Mouse (Mus musculus): ENCODE measurements at regions not wholly inside any gene's neighbourhood (a gene's known extent, or its start where the extent isn't known, plus 50 kb on each side); places are given as distances from the start of the nearest gene placed in this dataset.

DNA sequence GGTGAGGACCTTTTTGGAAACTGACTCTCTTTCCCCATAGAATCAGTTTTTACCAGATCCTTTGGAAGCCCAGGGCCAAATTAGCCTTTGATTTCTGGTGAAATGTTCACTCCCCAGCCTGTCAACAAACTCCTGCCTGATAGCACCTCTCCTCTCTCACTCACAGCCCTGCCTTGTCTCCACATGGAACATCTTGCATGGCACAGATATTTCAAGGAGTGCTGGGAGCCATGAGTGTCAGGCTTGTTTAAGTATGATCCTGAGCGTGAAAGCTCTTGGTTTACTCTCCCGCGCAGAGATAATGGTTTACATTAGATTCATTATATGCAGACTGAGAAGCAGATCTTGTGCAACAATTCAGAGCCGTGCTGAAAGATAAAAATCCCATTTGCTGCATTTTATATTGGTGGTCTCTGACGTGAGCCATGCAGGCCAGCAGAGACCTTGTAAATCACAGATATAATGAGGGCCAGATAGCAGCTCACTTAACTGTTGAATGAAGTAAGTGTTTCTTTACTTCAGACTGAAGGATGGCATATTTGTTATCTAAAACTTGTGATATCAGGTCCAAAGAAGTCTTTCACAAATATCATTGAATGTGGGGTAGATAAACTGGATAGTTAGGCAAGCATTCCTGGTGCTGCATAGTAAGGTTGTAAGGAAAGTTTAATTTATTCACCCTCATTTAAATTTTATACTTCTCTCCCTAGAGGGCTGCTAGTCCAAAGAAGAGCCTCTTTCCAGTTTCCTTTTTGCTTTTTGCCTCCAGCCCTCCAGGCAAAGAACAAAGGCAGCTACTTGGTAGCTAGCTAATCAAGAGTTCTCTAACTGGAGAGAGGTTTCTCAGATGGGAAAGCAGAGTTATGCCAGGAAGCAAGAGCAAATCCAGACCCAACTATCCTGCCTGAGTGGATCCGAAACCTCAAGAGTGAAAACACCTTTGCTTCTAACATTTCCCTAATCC lies 81.8 kb downstream of the Tbx18 start:
- DNase-seq (ENCODE audit: low read depth, low spot score): no peak

DNA sequence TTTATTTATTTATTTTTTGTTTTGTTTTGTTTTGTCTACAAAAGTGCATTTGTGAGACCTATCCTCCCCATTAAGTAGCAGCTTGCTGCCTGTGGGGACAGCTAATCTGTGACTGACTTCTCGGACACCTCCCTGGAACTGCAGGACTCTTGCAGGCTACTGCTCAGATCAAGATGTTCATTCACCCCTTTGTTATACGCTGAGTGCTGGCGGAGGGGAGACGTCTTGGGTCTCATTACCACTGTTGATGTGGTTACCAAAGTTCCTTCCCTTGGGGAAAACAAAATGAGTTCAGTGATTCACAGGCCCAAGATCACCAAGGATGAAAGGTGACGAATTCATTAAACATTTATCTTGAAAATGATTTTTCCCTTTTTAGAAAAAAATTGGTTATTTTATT lies 82.7 kb downstream of the Tbx18 start:
- no peak for DNase-seq (ENCODE audit: low read depth, low spot score)

DNA sequence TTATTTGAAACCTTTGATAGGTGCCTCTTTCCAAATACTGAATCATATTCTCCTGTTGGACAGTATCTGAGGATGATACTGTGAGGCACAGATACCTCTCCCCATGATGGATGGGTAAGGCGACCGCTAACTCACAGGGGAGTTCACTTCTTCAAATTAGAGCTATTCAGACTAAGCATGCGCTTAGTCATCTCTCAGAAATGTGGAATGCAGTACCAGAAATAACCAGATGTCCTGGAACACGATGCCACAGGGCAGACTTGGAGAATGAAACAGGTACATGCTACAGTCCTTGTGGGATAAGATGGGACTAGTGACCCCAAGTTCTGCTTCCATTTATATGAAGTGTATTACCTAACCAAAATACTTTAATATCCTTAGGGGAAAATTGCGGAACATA lies 86.0 kb downstream of the Tbx18 start:
- no peak for DNase-seq (ENCODE audit: low read depth, low spot score)

DNA sequence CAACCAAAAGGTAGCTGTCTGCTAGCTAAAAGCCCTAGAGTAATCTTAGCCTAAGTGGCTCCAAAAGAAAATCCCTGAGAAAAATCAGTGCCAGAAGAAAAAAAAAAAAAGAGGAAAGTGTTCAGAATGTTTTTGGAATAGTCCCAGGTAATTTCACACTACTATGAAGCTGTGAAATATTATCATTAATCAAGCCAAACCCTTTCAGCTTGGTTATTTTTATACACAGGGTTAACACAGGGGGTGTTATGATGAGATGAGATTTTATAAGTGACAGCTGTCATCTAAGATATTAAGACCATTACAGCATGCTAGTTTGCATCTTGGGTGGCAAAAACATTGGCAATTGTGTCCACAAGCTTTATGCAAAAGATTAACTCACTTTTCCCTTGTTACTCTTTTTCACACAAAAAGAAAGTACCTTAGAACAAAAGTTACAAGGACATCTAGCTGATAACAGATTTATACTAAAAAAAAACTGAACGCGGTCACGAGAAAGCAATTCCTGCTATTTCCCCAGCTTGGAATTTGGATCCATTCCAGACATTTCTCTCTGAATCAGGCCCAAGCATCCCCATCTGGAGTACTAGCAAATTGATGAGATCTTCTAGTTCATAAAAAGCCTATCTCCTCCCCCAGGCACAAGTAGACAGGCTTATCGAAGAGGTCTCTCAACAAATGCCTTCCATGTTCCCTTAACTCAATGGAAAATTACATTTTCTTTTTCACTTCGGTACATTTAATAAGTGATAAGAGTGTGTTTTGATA lies 97.0 kb downstream of the Tbx18 start:
- DNase-seq (ENCODE audit: low read depth, low spot score): no peak

DNA sequence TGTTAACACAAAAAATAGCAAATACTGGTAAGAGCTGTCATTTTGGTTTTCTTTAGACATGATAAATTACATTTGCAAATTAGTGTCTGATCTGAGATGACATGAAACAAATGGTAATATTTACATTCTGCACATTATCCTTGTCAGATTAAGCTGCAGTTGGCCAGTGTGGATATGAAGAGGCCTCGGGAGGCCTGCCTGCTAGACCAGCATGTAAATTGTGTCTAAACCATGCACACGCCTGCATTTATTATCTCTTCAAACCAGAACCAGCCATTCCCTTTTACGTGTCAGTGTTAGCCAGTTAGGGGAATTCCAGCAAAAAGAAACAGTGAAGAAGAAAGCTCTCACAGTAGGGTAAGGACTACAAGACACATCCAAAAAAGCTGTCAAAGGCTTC lies 104.6 kb downstream of the Tbx18 start:
- DNase-seq (ENCODE audit: low read depth, low spot score): no peak

DNA sequence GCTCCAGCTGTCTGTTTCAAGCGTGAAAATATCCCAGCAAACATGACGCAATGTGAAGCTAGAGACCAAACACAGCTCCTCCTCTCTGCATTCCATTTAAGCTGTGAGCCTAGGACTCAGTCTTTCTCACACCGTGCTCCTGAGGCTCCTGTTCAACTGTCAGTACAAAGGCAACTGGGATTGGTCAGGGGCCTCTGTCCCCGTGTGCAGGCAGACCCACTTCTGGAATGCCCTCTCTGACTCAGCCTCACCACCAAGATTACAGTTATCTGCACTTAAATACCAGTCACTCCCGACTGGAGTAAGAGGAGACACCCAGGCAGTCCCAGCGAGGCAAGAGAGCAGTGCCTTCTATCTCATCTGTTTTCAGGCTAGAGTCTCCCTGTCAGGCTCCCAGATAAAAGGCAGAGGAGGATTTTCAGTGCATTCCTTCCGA lies 112.8 kb downstream of the Tbx18 start:
- DNase-seq (ENCODE audit: low read depth, low spot score): no peak

DNA sequence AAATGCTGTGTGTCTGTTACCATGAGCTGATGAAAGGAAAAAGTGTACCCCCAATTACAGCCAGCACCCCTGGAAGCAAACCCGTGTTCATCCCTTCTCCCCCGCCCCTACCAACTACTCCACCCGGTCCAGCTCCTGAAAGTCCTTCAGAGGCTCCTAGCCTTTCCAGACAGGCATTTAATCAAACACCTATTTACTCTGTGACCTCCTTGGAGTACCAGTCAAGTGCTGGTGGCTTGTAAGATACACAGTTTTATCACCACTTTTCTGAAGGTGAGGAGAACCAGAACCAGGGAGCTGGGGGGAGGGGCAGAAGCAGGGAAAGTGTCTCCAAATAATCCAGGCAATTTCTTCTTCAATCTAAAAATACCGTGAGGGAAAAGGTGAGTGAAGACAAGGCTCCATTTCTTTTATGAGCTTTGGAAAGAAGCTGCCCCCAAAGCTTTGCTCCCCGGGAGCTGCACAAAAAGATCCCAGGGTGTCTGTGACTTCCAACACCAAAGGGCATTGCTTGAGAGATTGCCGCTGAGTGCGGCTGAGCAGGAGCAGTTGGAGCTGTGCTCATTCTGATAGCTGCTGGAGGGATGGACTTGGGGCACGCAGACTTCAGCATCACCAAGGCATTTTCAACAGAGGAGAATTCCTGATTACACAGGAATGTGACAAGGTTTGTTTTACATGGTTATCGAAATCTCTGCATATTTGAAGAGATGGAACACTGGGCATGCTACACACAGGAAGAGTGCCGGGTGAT lies 123.0 kb downstream of the Tbx18 start:
- DNase-seq (ENCODE audit: low read depth, low spot score): no peak

DNA sequence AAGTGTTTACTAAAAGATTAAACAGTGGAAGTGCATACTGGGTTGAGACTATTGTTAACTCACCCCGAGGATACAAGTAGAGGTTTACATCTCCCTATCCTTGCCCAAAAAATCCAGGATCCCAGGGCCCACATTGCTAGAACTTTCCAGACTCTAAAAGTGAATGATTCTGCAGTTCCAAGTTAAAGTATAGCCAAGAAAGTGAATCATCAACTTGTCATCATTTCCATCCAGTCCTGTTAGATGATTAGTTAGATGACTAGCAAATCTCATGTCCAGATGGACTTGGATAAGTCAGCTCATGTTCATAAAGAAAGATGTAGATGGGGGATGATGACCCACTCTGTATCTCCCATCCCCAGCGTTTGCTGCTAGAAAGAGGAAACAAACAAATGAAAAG lies 155.5 kb downstream of the Tbx18 start:
- no peak for DNase-seq (ENCODE audit: low read depth, low spot score)

DNA sequence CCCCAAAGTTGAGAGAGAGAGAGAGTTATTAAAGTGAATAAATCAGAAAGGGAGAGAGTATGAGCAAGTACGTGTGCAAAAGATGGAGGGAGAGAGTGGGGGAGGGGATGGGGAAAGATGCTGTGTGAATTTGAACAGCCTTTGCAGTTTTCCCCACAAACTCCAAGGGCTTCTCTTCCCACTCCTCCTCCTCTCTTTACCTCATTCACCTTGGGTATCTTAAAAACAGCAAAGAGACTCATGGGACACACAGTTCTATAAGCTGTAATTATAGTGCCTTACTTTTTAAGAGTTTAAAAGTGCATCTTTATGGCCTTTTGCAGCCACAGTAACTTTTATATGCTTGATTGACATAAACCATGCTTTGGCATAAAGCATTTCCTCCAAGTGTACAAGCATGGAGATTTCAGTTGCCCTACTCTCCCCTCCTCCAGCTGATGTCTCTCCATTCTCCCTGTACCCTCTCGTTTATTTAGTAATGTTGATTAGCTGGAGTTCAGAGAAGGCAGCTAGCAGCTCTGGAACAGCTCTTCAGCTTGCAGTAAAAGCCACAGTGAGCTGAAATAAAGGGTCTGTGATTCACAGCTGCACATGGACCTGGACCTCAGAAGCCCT lies 156.7 kb downstream of the Tbx18 start:
- no peak for DNase-seq (ENCODE audit: low read depth, low spot score)

DNA sequence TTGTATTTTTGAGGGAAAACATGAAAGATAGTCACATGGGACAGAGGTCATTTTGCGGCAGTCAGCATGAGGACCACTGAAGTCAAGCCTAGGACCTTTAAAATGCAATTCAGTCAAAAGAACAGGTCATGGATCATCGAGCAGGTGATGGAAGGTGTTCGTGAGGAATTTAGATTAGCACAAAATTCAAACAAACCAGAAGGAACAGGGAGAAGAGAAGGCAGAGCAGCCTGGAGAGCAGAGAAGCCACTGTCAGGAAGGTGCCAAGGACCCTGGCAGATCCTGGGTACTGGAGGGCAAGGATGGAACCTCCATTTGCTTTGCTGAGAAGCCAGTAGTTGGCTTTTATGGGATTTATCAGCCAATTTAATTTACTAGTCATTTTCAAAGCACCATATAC lies 167.8 kb downstream of the Tbx18 start:
- no peak for DNase-seq (ENCODE audit: low read depth, low spot score)

DNA sequence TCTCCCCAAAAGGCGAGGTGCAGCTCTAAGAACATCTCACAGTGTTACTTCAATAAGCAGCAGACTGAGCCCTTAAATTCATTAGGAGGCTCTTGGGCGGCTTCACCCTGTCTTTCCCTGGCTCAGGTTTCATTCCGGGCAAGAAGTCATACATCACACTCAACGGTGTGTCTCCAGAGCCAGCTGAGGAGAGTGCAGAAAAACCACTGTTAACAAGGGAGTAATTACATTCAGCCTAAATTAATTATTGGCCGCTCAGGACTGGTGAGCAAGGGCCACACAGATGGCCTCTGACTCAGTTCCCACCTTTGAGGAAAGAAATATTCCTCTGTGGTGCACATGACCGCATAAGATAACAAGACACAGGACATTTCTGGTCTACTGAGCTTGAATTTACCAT lies 168.3 kb downstream of the Tbx18 start:
- DNase-seq (ENCODE audit: low read depth, low spot score): no peak

DNA sequence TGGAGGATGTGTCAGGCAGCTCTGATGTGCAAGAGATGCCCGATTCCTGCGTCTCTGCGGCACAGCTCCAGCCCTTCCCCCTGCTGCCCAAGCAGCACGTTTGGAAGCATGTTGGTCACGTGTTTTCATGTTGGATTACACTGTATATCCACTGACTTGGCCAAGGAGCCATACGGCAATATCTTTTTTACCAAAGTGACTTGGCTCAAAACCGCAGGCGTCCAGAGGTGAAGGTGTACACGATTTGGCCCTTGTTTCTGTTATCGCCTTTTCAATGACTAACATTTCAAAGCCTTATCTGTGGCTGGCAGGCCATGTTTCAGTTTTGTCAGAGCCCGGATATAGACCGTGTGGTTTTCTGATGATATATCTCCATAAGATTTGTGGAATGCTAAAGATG lies 173.2 kb downstream of the Tbx18 start:
- DNase-seq (ENCODE audit: low read depth, low spot score): no peak

DNA sequence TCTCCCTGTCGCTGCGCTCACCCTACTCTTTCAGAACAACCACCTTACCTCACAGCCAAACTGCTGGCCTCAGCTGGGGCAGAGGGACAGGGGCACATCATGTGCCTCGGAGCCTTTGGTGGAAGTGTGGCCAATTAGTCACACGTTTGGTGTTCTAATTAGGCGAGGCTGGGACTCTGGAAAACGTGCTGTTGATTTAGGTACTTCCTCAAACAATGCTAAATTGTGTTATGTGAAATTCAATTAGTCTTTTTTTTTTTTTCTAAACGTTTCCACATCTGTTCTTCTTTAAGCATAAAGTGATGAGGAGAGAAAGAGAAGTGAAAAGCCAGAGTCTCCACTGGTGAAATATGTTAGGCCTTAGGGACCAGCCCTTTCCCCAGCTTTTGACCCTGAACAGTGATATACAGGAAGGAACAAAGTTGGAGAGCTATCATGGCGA lies 174.1 kb downstream of the Tbx18 start:
- no peak for DNase-seq (ENCODE audit: low read depth, low spot score)

DNA sequence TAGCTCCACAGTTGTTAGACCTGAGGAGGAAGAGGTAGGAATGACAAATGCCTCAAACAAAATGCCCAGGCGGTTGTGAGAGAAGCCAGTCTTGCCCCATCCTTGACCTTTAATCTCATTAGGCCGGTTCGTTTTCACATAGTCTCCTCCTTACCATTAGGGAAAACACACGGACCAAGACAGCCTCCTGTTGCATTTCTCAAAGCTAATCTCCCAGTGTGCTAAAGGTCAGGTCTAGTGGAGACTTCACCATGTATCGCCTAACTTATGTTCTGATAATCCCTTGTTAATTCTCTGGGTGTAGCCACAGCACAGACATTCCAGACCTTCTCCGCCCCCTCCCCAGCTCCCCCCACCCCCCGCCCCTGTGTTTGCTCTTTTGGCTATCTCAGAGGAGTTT lies 174.5 kb downstream of the Tbx18 start:
- no peak for DNase-seq (ENCODE audit: low read depth, low spot score)

DNA sequence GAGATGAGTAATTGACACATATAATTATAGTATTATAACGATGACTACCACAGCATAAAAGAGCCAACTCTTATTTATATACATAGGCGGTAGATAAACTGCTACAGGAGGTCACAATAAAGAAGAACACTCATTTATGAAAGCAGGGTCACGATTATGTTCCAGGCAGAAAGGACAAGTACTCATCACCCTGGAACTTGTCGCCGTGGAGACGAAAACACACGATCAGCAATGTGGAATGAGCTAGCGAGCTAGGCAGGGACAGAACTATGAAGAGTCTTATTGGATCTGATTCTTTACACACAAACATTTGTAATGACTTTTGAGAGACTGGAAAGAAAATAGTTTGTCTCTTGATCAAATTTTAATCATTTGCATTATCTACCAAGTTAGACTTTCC lies 197.9 kb downstream of the Tbx18 start:
- no peak for DNase-seq (ENCODE audit: low read depth, low spot score)

DNA sequence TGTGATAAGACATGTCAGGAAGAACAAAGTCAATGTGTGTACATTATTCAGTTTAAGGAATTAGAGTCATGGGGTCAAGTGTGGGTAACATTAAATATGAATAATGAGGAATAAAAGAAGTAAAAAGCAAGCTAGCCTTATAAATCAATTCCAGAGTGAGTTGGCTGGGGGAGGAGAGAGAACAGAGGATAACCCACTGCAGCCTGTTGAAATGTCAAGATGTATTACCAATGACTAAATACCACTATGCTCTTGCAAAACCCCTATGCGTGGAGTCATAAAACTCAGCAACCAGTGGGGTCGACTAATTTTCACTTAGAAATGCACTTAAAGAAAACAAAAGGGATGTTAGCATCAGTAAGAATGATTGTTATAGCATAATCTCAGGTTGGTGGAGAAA lies 201.2 kb downstream of the Tbx18 start:
- DNase-seq (ENCODE audit: low read depth, low spot score): no peak

DNA sequence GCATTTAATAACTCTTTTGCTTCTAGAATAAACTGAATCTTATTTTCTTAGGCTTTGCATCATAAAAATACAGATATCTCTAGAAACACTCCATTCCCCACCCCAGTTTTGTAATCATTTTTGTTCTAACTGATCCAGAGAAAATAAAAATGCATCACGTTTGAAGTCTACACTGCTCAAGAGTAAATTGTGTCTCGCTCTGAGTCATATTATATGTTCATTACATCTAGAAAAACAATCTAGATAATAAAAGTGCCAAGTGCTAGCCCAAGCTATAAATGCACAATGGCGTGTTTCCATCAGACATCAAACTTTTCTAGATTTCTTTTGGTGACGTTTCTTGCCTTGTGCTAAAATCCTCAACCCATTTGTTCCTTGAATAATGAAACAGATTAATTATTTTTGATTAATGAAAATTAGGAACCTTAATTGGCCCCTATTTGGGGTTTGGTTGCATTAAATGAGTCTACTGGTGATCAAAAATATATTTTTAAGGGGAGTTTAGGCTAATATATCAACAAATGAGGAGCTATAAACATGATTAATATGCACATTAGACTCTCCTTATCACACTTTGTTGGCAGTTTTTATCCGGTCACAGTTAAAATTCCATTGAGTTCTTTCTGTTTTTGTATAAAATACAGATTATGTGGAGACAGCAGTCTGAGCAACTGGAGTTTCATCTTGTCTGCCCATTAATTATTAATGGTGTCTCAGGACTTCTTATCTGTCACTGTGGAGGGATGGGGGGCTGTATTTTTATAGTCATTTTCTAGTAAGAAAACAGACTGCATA lies 206.0 kb downstream of the Tbx18 start:
- DNase-seq (ENCODE audit: low read depth, low spot score): no peak

DNA sequence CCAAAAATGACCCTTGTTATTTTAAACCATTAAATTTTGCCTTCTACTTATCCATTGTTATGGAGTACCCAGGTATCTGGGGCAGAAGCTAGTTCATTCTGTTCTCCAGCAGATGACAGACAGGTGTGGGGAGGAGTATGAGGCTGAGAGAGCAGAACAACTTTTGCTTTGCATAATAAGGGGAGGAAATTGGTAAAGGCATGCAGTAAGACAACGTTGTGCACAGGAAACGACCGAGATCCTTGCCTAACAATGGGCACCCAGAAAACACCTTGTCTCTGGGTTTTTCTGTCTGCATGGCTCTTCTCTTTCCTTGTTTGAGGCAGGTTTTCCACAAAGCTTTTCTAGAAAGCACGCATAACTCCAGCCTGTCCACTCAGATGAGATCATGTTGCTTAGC lies 220.4 kb downstream of the Tbx18 start:
- no peak for DNase-seq (ENCODE audit: low read depth, low spot score)

DNA sequence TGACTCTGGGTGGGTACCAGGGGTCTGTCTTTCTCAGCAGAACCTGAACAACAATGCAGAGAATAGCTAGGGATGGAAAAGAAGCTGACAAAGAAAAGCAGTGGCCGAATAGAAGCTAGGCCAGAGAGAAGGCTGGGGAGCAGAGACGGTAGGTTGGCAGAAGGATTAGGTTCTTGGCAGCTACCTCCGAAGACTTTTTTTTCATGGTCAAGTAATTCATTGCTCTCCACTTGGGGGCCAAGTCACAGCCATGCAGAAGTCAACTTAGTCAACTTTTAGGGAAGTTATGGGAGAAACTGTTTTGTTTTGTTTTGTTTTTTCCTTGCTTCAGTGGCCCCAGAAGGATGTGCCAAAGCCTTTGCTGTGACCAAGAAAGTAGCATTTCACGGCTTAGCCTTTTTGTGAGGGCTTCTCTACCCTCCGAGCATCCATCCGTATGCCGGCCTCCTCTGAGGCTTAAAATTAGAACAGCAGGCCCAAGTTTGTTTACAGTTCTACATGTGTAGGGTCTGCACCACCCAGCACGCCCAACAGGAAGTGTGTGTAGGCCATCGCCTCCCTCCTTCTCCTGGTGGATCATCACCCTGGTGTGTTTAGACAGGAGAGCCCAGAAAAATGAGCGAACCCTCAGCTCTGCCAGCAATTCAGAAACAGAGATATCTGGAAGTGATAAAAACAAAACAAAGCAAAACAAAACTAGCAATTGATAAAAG lies 226.2 kb downstream of the Tbx18 start:
- DNase-seq (ENCODE audit: low read depth, low spot score): no peak

DNA sequence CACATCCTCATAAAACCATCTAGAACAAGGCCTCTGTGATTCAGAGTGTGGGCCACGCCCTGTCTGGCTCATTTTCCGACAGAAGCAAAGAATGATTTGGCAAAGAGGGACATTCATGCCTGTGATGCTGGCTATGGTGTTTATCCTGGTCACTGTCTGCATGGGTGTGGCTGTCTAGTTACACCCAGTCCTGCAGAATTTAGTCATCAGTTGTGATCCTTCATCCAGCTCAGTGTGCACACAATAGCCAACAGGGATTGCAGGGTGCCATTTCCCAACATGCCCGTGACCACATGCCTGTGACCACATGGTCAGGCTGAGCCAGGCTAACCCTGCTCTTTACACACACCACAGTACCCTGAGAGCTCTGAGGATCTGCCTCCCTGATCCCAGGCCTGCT lies 208.8 kb upstream of the Cep162 start:
- no peak for DNase-seq (ENCODE audit: low read depth, low spot score)
